Mouse (Mus musculus) spleen, postnatal 36 days (tissue): ENCODE results near the gene Ap1m1.

Experiments used
- DNase-seq, 2 experiments: peaks; one replicate each; pipeline ENCODE4 v3.0.0; 2022; ENCODE audit warnings: low spot score in 2 of 2, mixed read lengths in 1 of 2

Ap1m1 gene

DNA sequence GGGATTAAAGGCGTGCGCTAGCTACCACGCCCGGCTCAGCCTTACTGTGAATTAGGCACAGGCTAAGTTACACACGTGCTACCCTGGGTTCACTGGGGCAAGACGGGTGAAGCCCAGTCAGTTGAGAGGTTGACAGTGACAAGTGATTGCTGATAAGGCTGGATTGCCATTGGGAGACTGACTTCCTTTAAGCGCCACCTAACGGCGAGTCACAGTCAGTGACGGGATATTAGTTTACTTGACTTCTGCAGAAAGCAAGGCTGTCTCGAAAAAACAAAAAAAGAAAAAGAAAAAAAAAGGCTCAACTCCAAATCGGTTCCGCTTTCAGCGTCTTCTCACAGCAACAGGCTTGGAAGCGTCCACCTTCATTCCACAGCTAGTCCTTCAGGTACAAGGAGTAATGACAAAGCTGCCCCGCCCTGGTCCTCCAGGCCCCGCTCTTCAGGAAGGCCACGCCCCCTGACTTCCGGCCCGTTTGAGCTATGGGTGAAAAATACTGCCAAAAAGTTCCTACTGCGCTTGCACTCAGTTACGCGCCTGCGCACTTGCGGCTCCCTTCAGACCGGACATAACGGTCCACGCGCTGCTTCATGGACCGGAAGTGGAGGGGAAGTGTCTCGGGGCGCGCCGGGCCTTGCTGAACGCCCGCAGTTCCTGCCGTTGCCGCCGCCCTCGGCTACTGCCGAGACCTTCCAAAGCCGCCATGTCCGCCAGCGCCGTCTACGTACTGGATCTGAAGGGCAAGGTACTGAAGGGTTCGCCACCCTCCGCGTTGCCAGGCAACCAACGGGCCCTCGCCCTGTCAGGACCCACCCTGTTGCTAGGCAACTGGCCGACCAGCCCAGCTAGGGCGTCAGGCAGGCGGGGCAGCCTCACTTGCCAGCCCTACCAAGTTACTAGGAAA is at the start of gene Ap1m1:
TSS of gene Ap1m1 (plus strand) at position 520 of the 904 bp plus-strand sequence.
- DNase-seq = peak; percentile 98 to 99

DNA sequence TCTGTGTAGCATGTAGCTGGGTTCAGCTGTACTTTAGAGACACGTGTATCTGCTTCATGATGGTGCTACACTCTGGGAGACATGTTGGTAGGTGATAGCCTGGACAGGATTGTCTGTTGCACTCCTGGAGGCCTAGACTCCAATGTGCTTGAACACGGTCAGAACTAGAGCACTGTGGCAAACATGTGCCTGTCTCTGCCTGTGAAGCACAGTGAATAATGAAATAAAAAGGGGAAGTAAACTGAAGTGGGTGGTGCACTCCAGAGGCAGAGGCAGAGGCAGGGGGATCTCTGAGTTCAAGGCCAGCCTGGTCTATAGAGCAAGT is 49.6 kb upstream of the Ap1m1 start:
- peak; percentile 53 to 59 for DNase-seq

DNA sequence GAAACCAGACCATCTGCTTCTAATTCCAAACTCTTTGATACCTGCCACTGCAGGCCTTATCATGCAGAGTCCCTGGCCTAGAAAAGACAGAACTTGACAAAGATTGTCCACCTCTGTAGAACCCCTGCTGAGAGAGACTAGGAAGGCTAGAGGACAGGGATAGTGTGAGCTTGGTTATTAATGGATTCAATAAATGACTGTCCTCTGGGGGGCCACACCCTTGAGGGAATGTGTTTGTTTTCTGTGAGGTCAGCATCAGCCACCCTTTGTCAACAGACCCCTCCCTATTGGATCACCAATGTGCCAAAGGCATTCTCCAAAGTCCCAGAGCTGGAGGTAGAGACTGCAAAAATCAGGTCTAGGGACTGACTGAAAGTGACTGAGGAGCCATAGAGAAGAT is 47.8 kb upstream of the Ap1m1 start:
- no peak for DNase-seq

DNA sequence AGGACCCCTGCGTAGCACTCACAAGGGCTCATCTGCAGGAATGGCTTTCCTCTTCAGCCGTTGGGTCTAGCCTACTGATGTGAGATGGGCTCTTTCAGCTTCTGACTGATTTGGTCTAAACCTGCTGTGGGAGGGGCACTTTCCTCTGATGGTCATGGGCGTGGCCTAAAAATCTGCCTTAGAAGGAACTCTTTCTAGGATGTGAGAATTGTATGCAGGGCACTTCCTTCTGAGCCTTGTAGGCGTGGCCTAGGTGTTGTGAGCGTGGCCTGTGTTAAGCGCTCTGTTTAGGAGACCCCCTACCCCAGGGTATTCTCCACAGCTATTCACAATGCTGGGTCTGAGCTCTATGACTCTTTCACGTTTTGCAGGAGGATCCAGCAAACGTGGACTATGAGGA is 41.8 kb upstream of the Ap1m1 start:
- DNase-seq = no peak

DNA sequence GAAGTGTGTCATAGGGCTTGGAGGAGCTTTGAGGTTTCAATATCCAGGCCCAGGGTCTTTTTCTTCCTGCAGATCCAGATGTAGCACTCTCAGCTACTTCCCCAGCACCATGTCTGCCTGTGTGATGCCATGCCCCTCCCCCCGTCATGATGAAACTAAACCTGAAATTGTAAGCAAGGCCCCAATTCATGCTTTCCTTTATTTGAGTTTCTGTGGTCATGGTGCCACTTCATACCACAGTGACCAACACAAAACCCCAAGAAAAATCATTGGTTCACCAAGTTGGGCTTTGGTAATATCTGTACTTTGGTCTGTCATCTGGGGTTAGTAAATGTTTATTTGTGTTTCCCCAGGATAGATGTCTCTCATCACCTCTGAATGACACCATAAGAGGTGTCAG is 31.2 kb upstream of the Ap1m1 start:
- DNase-seq = no peak

DNA sequence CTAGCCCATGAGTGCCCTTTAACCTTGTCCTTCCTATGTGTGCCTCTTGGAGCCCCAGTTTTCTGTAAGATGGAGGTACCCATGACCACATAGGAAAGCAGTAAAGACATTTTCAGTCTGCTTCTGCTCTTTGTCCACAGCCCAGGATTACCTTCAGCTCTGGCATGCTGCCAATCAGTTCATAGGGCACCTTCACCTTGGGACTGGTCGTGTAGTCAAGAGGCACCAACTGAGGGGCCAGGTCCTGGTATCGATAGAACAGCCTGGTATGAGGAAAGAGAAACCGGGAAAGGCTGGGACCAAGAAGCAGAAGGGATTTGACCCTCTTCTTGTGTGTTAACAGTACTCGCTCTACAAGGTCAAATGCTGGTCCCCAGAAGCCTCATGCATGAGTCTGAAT is 29.6 kb upstream of the Ap1m1 start:
- DNase-seq = no peak

DNA sequence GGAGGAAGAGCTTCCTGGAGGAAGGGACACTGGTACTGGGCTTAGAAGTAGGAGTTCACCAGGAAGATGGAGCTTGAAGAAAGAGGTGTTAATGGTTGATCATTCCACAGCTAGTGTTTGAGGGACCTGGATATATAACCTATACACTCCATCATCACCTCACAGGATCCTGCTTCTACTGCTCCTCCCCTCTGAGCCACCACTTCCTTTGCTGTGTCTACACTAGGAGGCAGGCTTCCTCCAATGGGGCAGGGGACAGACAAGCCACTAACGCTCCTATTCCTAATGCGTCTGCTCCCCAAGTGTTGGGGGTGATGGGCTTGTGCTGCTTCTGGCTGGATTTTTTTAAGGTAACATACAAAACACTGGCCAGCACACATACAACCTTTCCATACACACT is 29.1 kb upstream of the Ap1m1 start:
- DNase-seq = no peak

DNA sequence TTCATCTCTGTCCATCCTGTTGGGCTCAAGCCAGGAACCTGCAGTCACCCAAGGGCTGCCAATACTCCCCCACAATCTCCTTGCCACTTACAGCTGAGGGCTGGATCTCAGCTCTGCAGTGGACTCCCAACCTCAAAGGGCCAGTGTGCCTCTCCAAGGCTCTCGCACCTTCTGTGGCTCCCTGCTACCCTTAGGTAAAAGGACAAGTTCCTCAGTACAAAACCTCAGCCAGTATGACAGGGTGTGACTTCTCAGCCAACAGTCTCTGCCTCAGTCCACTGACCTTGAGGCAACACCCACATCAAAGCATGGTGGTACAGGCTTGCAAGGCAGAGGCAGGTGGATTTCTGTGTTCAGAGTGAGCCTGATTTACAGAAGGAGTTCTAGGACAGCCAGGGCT is 28.0 kb upstream of the Ap1m1 start:
- DNase-seq = peak; percentile 59 to 62

DNA sequence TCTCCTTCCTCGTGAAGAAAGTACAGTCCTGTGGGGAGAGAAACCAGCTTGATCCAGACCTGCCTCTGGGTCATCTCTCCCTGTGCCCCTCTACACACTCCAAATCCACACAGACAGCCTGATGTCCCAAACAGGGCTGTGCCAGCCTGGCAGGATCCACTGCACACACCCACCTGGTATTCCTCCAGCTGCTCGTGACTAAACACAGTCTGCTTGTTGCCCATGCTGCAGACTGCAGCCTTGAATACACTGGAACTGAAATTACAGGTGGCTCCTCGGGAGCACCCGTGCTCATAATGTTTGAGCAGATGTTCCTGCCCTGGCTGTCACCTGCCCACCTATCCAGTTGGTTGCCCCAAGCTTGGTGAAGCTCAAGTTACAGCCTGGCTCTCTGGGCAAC is 27.1 kb upstream of the Ap1m1 start, which contains the start of gene Cib3:
TSS of gene Cib3 (minus strand) at position 87 of the 400 bp plus-strand sequence.
- no peak for DNase-seq

DNA sequence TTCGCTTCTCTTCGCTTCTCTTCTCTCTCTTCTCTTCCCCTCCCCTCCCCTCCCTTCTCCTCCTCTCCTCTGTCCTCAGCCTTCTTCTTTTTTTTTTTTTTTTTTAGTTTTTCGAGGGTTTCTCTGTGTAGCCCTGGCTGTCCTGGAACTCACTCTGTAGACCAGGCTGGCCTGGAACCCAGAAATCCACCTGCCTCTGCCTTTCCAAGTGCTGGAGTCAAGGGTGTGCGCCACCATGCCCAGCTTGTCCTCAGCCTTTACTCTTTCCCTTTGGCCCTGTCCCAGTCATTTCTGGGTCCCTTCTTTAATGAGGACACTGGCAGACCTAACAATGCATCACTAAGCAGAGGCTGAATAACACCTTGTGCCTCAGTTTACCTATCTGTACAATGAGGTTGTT is 26.3 kb upstream of the Ap1m1 start, which contains the start of gene Gm11034:
TSS of gene Gm11034 (minus strand) at position 101 of the 400 bp plus-strand sequence.
- no peak for DNase-seq

DNA sequence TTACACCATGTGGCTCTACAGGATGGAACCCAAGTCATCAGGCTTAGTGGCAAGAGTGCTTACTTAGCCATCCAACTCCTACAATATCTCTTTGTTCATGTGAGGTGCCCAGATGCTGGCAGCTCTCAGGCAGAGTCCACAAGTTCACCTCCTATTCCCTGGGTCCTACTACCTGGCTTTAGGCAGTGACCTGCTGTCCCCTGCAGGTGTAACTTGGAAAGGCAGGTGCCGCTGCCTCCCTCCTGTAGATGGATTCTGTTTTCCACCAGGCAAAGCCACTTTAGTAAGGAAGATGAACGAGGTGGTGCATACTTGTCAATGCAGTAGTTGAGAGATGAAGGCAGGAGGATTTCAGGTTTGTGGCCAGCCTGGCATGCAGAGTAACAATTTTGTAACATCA is 24.8 kb upstream of the Ap1m1 start:
- peak; percentile 48 to 51 for DNase-seq

DNA sequence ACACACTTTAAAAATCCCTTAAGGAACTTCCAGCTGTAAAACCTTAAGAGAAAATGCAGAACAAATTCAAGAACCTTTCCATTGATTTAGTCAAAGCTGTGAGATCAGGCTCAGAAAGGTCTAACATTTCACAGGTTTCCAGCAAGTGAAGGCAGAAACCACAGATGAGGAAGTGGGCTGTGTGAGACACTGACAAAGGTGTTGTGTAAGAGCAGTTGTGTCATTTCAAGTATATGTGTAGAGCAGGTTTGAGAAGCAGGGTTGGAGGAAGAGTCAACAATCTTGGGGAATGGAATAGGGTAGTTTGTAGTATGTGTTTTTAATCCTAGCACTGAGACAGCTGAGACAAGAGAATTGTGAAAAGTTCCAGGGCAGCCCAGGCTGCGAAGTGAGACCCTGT is 23.9 kb upstream of the Ap1m1 start:
- peak; percentile 72 to 79 for DNase-seq

DNA sequence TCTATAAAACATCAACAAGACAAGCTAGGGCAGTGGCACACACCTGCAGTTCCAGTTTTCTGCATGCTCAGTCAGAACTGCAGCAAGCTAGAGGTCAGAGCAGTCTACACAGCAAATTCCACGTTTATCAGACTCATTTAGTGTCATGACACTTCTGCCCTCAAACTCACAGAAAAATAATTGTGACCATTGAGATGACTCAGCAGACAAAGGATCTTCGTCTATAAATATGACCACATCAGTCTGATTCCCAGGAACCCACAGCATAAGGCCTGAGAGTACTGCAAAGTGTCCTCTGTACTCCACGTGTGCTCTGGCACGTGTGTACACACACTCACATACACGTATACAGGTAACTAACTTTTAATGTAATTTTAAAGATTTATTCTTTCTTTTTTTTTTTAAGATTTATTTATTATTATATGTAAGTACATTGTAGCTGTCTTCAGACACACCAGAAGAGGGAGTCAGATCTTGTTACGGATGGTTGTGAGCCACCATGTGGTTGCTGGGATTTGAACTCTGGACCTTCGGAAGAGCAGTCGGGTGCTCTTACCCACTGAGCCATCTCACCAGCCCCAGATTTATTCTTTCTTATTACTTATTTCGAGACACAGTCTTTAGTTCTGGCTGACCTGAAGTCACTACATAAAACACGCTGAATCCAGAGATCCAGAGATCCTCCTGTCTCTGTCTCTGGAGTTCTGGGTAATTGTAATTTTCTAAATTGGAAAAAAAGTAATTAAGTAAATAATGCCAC is 20.9 kb upstream of the Ap1m1 start:
- DNase-seq = no peak

DNA sequence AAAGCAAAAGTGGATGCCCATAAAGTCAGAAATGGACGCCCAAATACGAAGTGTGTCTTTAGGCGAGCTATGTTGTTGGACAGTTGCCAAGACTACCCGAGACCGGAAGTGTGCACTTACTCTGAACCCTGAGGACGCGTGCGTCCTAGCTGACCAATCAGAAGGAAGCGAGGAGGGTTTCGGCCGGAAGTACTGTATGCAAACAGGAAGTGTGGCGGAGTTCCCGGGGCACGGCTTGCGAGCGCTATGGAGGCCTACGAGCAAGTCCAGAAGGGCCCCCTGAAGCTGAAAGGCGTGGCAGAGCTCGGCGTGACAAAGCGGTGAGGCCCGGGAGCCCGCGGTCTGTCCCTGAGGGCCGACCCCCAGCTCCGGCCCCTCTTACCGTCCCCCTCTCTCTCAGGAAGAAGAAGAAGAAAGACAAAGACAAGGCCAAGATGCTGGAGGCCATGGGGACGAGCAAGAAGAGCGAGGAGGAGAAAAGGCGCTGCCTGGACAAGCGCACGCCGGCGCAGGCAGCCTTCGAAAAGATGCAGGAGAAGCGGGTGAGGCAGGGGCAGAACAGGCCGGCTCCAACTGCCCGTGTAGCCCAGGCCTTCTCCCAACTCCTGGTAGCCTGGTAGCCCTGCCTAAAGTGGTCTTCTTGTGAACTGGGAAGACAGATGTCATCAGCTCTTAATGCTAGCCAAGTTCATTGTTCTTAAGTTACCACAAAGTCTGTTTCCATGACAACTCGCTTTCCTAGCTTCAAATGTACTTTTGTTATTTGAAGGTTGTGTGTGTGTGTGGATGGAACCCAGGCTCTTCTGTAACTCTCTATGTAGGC is 20.1 kb upstream of the Ap1m1 start, which contains the start of gene Fam32a:
TSS of gene Fam32a (plus strand) at position 190 of the 823 bp plus-strand sequence.
- DNase-seq = peak; percentile 90 to 94

DNA sequence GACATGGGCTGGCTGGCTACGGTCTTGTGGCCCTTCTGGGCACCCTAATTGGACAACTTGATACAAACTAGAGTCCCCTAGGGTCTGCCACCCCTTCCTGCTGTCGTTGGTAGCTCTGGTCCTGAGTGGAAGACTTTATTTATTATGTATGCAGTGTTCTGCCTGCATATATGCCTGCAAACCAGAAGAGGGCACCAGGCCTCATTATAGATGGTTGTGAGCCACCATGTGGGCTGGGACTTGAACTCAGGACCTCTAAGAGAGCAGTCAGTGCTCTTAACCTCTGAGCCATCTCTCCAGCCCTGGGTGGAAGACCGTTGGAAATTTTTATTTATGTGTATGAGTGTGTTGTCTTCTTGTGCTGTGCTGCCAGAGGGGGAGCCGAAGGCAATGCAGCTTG is 19.1 kb upstream of the Ap1m1 start:
- DNase-seq = no peak

DNA sequence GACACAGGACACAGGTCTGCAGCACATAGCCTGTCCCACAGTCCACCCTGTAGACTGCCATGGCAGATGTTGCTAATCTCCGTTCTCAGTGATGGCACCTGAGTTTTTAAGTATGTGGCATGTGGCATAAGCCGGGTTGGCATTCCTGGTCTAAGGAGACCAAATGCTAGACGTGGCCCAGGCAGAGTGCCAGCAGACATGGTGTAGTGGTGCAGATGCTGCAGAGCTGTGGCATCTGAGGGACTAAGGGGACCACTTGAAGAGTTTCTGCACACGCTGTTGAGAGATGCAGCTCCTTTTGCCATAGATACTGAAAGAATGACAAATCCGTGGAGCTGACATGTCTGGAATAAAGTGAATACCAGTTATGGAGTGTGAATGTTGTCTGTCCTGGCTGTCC is 17.2 kb upstream of the Ap1m1 start:
- no peak for DNase-seq

DNA sequence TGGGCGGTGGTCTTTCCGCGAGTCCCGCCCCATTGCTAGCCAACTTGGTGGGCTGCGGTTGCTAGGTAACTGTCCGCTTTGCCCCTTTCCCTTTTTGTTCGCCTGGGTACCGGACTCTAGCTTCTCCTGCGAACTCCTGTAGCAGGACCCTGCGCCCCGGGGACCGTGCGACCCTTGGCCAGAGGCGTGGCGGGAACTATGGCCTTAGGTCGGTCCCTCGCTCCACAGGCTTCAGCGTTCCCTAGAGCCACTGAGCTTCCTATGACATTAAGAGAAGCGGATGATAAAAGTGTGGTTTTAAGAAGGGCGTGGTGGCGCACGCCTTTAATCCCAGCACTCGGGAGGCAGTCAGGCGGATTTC is 565 bp downstream of the Ap1m1 start:
- DNase-seq = no peak

DNA sequence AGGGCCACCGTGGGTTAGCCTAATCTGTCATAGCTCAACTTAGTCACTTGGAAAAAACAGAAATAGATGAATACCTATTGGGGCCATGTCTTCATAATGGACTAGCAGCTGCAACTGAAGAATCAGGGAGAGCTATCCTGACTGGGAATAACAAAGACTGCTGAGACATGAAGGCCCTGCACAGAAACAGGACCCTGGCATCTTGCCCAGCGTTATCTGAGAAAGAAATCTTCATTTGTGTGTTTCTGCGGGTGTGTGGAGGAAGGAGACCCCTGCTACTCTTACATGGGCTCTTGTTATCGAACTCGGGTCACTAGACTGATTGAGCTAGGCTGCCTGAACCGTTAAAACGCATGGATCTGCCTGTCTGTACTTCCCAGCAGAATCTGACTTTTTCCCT is 1.1 kb downstream of the Ap1m1 start:
- no peak for DNase-seq

DNA sequence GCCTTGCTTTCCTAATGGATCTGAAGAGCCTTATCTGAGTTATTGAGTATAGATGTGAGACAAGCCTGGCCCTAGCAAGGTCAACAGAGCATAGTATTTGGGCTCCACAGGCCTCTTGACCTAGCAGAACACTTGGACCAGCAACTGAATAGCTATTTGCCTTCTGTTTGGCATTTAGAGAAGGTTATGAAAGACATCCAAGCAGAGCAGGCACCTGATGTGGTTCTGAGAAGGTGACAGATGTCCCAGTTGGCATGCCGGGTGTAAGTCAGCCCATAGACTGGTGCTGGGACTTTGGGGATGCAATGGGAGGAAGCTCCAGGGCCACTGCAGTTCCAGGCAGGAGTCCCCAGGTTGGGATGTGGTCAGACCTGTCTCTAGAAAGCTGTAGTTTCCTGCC is 2.4 kb downstream of the Ap1m1 start:
- DNase-seq = no peak

DNA sequence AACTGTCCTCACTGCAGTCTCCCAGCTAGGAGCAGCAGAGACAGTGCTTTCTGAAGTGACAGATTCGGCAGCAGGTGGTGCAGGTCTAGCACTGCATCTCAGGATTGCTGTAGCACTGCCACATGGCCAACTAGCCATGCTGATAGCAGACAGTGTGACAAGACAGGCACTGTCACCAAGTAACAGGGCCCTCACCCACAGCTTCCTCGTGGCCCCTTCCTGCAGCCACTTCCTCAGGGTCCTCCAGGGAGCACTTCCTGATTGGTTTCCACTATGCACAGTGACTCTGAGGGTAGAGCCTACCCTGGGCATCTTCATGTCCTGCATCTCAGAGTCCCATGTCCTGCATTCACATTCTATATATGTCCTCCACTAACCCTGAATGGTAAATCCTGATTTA is 4.8 kb downstream of the Ap1m1 start:
- peak; percentile 58 to 61 for DNase-seq

DNA sequence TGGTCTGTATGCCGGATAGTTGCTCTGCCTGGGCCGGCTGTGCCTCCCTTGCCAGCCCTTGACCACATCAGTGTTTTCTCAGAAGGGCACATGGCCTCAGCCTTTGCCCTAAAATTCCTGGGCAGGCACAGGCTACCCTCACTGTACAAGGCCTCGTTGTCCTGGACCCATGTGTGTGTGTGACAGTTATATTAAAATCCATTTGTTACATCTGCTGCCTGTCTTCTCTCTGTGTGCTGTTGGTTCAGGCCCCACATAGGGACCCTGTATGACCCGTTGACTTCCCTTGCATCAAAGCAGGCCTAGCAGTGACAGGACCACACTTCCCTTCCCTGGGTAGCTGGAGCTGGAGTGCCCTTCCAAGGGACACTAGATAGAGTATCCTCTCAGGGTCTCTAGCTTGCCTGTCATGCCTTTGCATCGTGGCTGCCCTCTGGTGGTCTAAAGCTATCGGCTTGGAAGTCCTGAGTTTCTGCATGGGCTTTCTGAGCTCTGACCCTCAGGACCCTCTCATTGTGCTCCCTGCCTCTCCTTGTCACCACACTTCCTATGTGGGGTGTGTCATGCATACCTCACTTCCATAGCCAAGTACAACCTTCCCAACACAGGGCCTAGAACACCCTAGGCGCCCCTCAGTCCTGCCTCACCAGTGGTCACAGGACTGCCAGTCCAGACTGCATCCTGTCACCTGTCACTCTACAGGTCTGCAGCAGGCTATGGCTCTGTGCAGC is 17.5 kb downstream of the Ap1m1 start:
- peak; percentile 54 to 57 for DNase-seq

DNA sequence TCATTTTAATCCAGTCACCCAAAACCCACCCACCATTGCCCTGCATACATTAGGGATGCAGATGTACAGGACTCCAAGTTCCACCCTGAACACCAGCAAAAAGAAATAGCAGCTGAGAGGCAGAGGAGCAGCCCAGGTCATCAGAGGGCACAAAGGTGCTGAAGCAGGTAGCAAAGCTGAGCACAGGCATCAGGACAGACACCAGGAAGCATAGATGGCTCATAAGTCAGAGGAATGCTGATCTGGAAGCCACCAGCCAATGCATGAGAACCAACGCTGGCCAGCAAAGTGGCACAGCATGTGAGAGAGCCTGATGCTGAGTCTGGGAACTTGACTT is 18.1 kb downstream of the Ap1m1 start:
- no peak for DNase-seq
